Mouse (Mus musculus) embryonic fibroblast, embryonic 13.5 days (primary cell): ENCODE results near the gene Tcf3. TPM values are rescaled to one million over a fixed set of nuclear protein-coding genes. Genes with fewer than 3 reads are reported as not detected.

Source experiments
- H3K27ac ChIP-seq: 2 replicates; pipeline ENCODE4 v1.5.1; 2012; ENCODE audit warnings: low read length, control low read depth, inconsistent platforms; ENCODE audit not compliant: insufficient read depth
- H3K4me1 ChIP-seq: 2 replicates; pipeline ENCODE4 v1.6.1; 2011; ENCODE audit warnings: low read length; ENCODE audit not compliant: control insufficient read depth, insufficient read depth
- H3K4me3 ChIP-seq: 2 replicates; pipeline ENCODE4 v1.5.1; 2011; ENCODE audit warnings: mild to moderate bottlenecking, control low read depth, low read length; ENCODE audit not compliant: insufficient read depth
- CTCF ChIP-seq: IDR thresholded peaks from 2 replicates; pipeline ENCODE4 v1.5.1; 2011; ENCODE audit warnings: mild to moderate bottlenecking, control low read depth, low read length, moderate library complexity, borderline replicate concordance; ENCODE audit not compliant: insufficient read depth
- POLR2A ChIP-seq: IDR thresholded peaks from 2 replicates; pipeline ENCODE4 v1.6.1; 2011; ENCODE audit warnings: low read depth, mild to moderate bottlenecking, control low read depth, low read length, moderate library complexity
- polyA plus RNA-seq: library from polyadenylated mRNA; stranded (reverse); fragments of >200 nt; gene quantifications from 2 replicates; pipeline ENCODE4 v1.2.4, GENCODE M21; 2011; ENCODE audit warnings: low read depth; ENCODE audit not compliant: missing spikeins, insufficient read length

Tcf3 gene
- polyA plus RNA-seq, 1 experiment = 72.9 TPM

GRCm38 (mm10) chr10:80382641-80383365, 50.6 kb downstream of the Tcf3 start:
- H3K4me3 ChIP-seq = no peak overlapping the region
- H3K27ac ChIP-seq = no peak overlapping the region

GRCm38 (mm10) chr10:80377716-80378115, 55.7 kb downstream of the Tcf3 start:
- H3K4me3 ChIP-seq = no peak overlapping the region
- H3K4me1 ChIP-seq = no peaks in the 10 kb centered on the region
- H3K27ac ChIP-seq = no peak overlapping the region
- TF ChIP-seq POLR2A = no peak
- TF ChIP-seq CTCF = peak; percentile 56; the same call in 1 of the 2 replicates

More at GRCm38 (mm10) chr10:80382641-80383365, 50.6 kb downstream of the Tcf3 start:
- no peak for TF ChIP-seq CTCF
- TF ChIP-seq POLR2A = no peak
- peaks cover 4% of the 10 kb centered on the region; the same call in 1 of the 2 replicates for H3K4me1 ChIP-seq

GRCm38 (mm10) chr10:80376160-80376559, 57.3 kb downstream of the Tcf3 start:
- Histone ChIP-seq H3K4me1 (no peaks in the 10 kb centered on the region), H3K27ac (no peak overlapping the region), H3K4me3 (no peak overlapping the region)
- peak; percentile 69; the same call in 1 of the 2 replicates for TF ChIP-seq CTCF
- TF ChIP-seq POLR2A = no peak

GRCm38 (mm10) chr10:80374063-80374462, 59.4 kb downstream of the Tcf3 start:
- no peak overlapping the region for H3K4me3 ChIP-seq
- no peak overlapping the region for H3K27ac ChIP-seq
- peak; percentile 53; the same call in 1 of the 2 replicates for TF ChIP-seq CTCF
- no peak for TF ChIP-seq POLR2A
- H3K4me1 ChIP-seq = no peaks in the 10 kb centered on the region

GRCm38 (mm10) chr10:80372706-80373105, 60.7 kb downstream of the Tcf3 start:
- Histone ChIP-seq H3K4me3 (no peak overlapping the region), H3K4me1 (no peaks in the 10 kb centered on the region), H3K27ac (no peak overlapping the region)
- no peak for TF ChIP-seq POLR2A
- TF ChIP-seq CTCF = no peak

GRCm38 (mm10) chr10:80371983-80372382, 61.5 kb downstream of the Tcf3 start:
- Histone ChIP-seq H3K27ac (no peak overlapping the region), H3K4me1 (no peaks in the 10 kb centered on the region), H3K4me3 (no peak overlapping the region)
- no peak for TF ChIP-seq POLR2A
- TF ChIP-seq CTCF = no peak

GRCm38 (mm10) chr10:80371411-80371966, 62.0 kb downstream of the Tcf3 start:
- TF ChIP-seq POLR2A (no peak; the same call in 1 of the 2 replicates), CTCF (no peak)
- Histone ChIP-seq H3K27ac (no peak overlapping the region), H3K4me1 (no peaks in the 10 kb centered on the region), H3K4me3 (no peak overlapping the region)

GRCm38 (mm10) chr10:80369995-80370747, 63.3 kb downstream of the Tcf3 start:
- TF ChIP-seq POLR2A (no peak), CTCF (0 out of 2 replicates have a peak, but pooled peaks have one; percentile 8)
- Histone ChIP-seq H3K4me3 (no peak overlapping the region), H3K4me1 (no peaks in the 10 kb centered on the region; the same call in 1 of the 2 replicates), H3K27ac (no peak overlapping the region)

- Histone ChIP-seq H3K4me3 (no peak overlapping the region), H3K4me1 (no peaks in the 10 kb centered on the region; the same call in 1 of the 2 replicates), H3K27ac (no peak overlapping the region)
- TF ChIP-seq POLR2A = no peak
- TF ChIP-seq CTCF = no peak
Observed at GRCm38 (mm10) chr10:80368392-80368791, 65.1 kb downstream of the Tcf3 start.
